Mouse (Mus musculus) fibroblast of lung, adult 2 months (primary cell): ENCODE measurements around the gene Sall1.

Experiments
- DNase-seq: peaks from one replicate; pipeline ENCODE4 v3.0.0-alpha.2; 2011; ENCODE audit warnings: low read depth

Gene Sall1

GRCm38 (mm10) chr8:89043940-89044339 lies at the start of gene Sall1:
Gene Sall1, minus strand, starts transcription at chr8:89044162.
- DNase-seq: no peak

GRCm38 (mm10) chr8:89089916-89090315 lies 46.0 kb upstream of the Sall1 start:
- DNase-seq: no peak

GRCm38 (mm10) chr8:89079147-89079546 lies 35.2 kb upstream of the Sall1 start:
- no peak for DNase-seq

GRCm38 (mm10) chr8:89072968-89073382 lies 29.0 kb upstream of the Sall1 start:
- no peak for DNase-seq

GRCm38 (mm10) chr8:89067499-89067898 lies 23.5 kb upstream of the Sall1 start:
- DNase-seq: no peak

GRCm38 (mm10) chr8:89064042-89064441 lies 20.1 kb upstream of the Sall1 start:
- DNase-seq: no peak

- DNase-seq: no peak
These were observed 19.5 kb upstream of the Sall1 start for GRCm38 (mm10) chr8:89063366-89064040.

- no peak for DNase-seq
These were observed 16.8 kb upstream of the Sall1 start for GRCm38 (mm10) chr8:89060717-89061116.

- no peak for DNase-seq
These were observed 15.5 kb upstream of the Sall1 start for GRCm38 (mm10) chr8:89059507-89059906.

GRCm38 (mm10) chr8:89052880-89053279 lies 8.9 kb upstream of the Sall1 start:
- DNase-seq: no peak

GRCm38 (mm10) chr8:89046639-89047348 lies 2.8 kb upstream of the Sall1 start:
- DNase-seq: no peak

GRCm38 (mm10) chr8:89046226-89046625 lies 2.3 kb upstream of the Sall1 start:
- no peak for DNase-seq

- DNase-seq: no peak
These were observed 1.8 kb upstream of the Sall1 start for GRCm38 (mm10) chr8:89045726-89046125.

- DNase-seq: no peak
These were observed 1.2 kb upstream of the Sall1 start for GRCm38 (mm10) chr8:89045218-89045601.

GRCm38 (mm10) chr8:89044511-89045217 lies 702 bp upstream of the Sall1 start:
- DNase-seq: no peak

- DNase-seq: no peak
These were observed 556 bp downstream of the Sall1 start for GRCm38 (mm10) chr8:89043371-89043841.

GRCm38 (mm10) chr8:89042560-89043370 lies 1.2 kb downstream of the Sall1 start:
- DNase-seq: no peak

GRCm38 (mm10) chr8:89042118-89042460 lies 1.9 kb downstream of the Sall1 start:
- DNase-seq: no peak

- DNase-seq: no peak
These were observed 2.4 kb downstream of the Sall1 start for GRCm38 (mm10) chr8:89041421-89042117.

GRCm38 (mm10) chr8:89040751-89041420 lies 3.1 kb downstream of the Sall1 start:
- DNase-seq: no peak

- DNase-seq: no peak
These were observed 4.1 kb downstream of the Sall1 start for GRCm38 (mm10) chr8:89039890-89040289.
